Mouse (Mus musculus) A20 (cell line): Measurements from ENCODE around the gene Usp54.
A peak's percentile ranks its signal among the peaks of the same experiment; 100 is the strongest.
"Not testable (repeated sequence)": the region's sequence is repeated elsewhere in the genome, so short reads cannot be mapped to it uniquely, and the experiment has no call there.

Source experiments
- DNase-seq: peaks from one replicate; pipeline ENCODE4 v3.0.0-alpha.2; 2011; ENCODE audit warnings: low read depth, low spot score

Usp54 gene

GRCm38 (mm10) chr14:20654690-20655421 is 14.0 kb upstream of the Usp54 start:
- DNase-seq, result no peak

GRCm38 (mm10) chr14:20651722-20652256 is 10.9 kb upstream of the Usp54 start:
- DNase-seq, result no peak

GRCm38 (mm10) chr14:20651000-20651399 is 10.1 kb upstream of the Usp54 start:
- no peak for DNase-seq

GRCm38 (mm10) chr14:20646381-20646780 is 5.5 kb upstream of the Usp54 start:
- DNase-seq, result no peak

- DNase-seq, result peak; percentile 33
Measured at GRCm38 (mm10) chr14:20645547-20645946, 4.7 kb upstream of the Usp54 start.

GRCm38 (mm10) chr14:20641438-20641875 is 594 bp upstream of the Usp54 start:
- peak; percentile 48 for DNase-seq

- DNase-seq, result peak; percentile 90
Measured at GRCm38 (mm10) chr14:20639918-20640619, 794 bp downstream of the Usp54 start.

GRCm38 (mm10) chr14:20638702-20639101 is 2.2 kb downstream of the Usp54 start:
- DNase-seq, result peak; percentile 30

GRCm38 (mm10) chr14:20637818-20638574 is 2.9 kb downstream of the Usp54 start:
- DNase-seq, result no peak

GRCm38 (mm10) chr14:20636968-20637367 is 3.9 kb downstream of the Usp54 start:
- DNase-seq, result not testable (repeated sequence)

GRCm38 (mm10) chr14:20635546-20635945 is 5.3 kb downstream of the Usp54 start:
- no peak for DNase-seq

GRCm38 (mm10) chr14:20631253-20631652 is 9.6 kb downstream of the Usp54 start:
- DNase-seq, result no peak

- DNase-seq, result no peak
Measured at GRCm38 (mm10) chr14:20626971-20627370, 13.9 kb downstream of the Usp54 start.

- DNase-seq, result no peak
Measured at GRCm38 (mm10) chr14:20626447-20626846, 14.4 kb downstream of the Usp54 start.

- no peak for DNase-seq
Measured at GRCm38 (mm10) chr14:20622907-20623306, 18.0 kb downstream of the Usp54 start.

GRCm38 (mm10) chr14:20622412-20622811 is 18.5 kb downstream of the Usp54 start:
- DNase-seq, result no peak

- no peak for DNase-seq
Measured at GRCm38 (mm10) chr14:20621903-20622302, 19.0 kb downstream of the Usp54 start.

GRCm38 (mm10) chr14:20619131-20619530 is 21.7 kb downstream of the Usp54 start:
- DNase-seq, result no peak

- DNase-seq, result no peak
Measured at GRCm38 (mm10) chr14:20618211-20618610, 22.7 kb downstream of the Usp54 start.

- DNase-seq, result no peak
Measured at GRCm38 (mm10) chr14:20616421-20616820, 24.4 kb downstream of the Usp54 start.

- DNase-seq, result no peak
Measured at GRCm38 (mm10) chr14:20615075-20615474, 25.8 kb downstream of the Usp54 start.

GRCm38 (mm10) chr14:20612820-20613219 is 28.0 kb downstream of the Usp54 start:
- DNase-seq, result no peak
